Mouse (Mus musculus): ENCODE measurements around the gene Snd1. TPM values are rescaled to one million over a fixed set of nuclear protein-coding genes. Genes with fewer than 3 reads are reported as not detected.
A peak's percentile ranks its signal among the peaks of the same experiment; 100 is the strongest.

The Snd1 gene
- polyA plus RNA-seq, 1 experiment from 2014 or later, result 110 TPM

- DNase-seq (ENCODE audit: extremely low spot score, low spot score), result no peak
- H3K4me3 ChIP-seq, result no peak overlapping the region
- no peak overlapping the region for H3K27ac ChIP-seq
- no peaks in the 10 kb centered on the region for H3K4me1 ChIP-seq
- H3K9me3 ChIP-seq, result no peaks in the 10 kb centered on the region
- no peaks in the 10 kb centered on the region for H3K27me3 ChIP-seq (ENCODE audit: poor library complexity, severe bottlenecking)
- 72% methylated on average over 4 of the region's 4 CpGs for WGBS
- no peaks in the 10 kb centered on the region for H3K36me3 ChIP-seq (replicated peaks)
Measured at GRCm38 (mm10) chr6:28470017-28470602, 4.8 kb upstream of the Snd1 start.

DNA sequence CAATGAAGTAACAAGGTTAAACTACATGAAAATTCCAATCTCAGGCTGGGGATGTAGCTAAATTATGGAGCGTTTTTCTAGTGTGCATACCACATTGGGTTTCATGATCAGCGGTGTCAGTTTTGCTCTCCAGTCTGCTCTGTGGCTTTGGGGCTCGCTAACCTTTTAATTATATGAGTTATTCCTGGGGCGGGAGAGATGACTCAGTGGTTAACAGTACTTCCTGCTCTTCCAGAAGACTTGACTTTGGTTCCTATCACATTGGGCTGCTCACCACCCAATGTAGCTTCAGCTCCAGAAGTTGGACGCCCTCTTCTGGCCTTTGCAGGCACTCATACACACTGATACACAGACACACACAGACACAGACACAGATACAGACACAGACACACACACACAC, 4.3 kb upstream of the Snd1 start:
- no peak for DNase-seq (ENCODE audit: extremely low spot score, low spot score)
- no peaks in the 10 kb centered on the region for H3K27me3 ChIP-seq (ENCODE audit: poor library complexity, severe bottlenecking)

DNA sequence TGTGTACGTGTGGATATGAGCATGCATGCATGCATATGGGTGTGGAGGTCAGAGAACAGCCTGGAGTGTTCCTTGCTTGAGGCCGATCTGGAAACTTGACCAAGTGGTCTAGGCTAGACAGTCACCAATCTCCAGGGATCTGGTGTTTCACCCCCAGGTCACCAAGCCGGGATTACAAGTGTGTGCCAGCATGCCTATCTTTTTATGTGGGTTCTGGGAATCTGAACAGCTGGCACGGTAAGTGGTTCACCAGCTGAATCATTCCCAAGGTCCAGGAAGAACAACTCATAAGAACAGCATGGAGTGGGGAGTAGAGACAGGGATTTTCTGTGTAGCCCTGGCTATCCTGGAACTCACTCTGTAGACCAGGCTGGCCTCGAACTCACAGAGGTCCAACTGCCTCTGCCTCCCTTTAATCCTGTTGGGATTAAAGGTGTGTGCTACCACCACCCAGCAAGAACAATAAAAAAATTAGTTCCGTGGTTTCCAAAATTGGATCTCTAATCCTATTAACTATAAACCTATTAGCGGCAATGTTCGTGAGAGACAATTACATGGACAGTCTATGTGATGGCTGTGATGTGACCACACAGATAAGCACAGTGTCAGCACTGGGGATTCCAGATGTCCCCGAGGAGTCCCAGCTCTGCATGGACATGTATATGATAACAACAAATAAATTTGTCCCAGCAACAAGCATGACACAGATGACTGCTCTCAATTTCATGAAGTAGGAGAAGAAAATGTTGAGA, 3.5 kb upstream of the Snd1 start:
- H3K4me1 ChIP-seq, result no peaks in the 10 kb centered on the region
- H3K27me3 ChIP-seq (ENCODE audit: poor library complexity, severe bottlenecking), result no peaks in the 10 kb centered on the region
- WGBS, result 89% methylated on average over 9 of the region's 9 CpGs
- H3K4me3 ChIP-seq, result no peak overlapping the region
- no peak overlapping the region for H3K27ac ChIP-seq
- H3K36me3 ChIP-seq (replicated peaks), result no peaks in the 10 kb centered on the region
- no peaks in the 10 kb centered on the region for H3K9me3 ChIP-seq
- DNase-seq (ENCODE audit: extremely low spot score, low spot score), result no peak

More for the DNA sequence above, 4.3 kb upstream of the Snd1 start:
- H3K36me3 ChIP-seq (replicated peaks), result no peaks in the 10 kb centered on the region
- H3K4me1 ChIP-seq, result no peaks in the 10 kb centered on the region
- no peak overlapping the region for H3K4me3 ChIP-seq
- H3K27ac ChIP-seq, result no peak overlapping the region
- 81% methylated on average over 5 of the region's 5 CpGs for WGBS
- no peaks in the 10 kb centered on the region for H3K9me3 ChIP-seq

DNA sequence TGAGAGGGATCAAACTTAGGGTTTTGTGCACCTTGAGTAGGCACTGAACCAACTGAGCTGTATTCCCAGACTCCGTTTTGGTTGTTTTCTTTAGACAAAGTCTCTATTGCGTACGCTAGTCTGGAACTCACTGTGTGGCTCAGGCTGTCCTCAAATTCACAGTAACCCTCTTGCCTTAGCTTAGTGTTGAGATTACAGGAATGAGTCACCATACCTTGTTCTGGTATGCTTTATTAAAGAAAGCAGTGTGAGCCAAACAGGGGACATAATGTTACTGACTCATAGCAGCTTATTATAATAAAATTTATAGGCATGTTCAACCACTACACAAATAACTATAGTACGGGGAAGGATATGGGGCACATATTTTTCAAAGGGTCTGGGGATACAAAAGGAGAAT, 728 bp upstream of the Snd1 start:
- no peaks in the 10 kb centered on the region for H3K9me3 ChIP-seq
- H3K27ac ChIP-seq, result no peak overlapping the region
- H3K4me3 ChIP-seq, result no peak overlapping the region
- DNase-seq (ENCODE audit: extremely low spot score, low spot score), result no peak
- 88% methylated on average over 4 of the region's 4 CpGs for WGBS
- no peaks in the 10 kb centered on the region for H3K27me3 ChIP-seq (ENCODE audit: poor library complexity, severe bottlenecking)
- H3K36me3 ChIP-seq (replicated peaks), result no peaks in the 10 kb centered on the region
- H3K4me1 ChIP-seq, result peaks cover 6% of the 10 kb centered on the region

DNA sequence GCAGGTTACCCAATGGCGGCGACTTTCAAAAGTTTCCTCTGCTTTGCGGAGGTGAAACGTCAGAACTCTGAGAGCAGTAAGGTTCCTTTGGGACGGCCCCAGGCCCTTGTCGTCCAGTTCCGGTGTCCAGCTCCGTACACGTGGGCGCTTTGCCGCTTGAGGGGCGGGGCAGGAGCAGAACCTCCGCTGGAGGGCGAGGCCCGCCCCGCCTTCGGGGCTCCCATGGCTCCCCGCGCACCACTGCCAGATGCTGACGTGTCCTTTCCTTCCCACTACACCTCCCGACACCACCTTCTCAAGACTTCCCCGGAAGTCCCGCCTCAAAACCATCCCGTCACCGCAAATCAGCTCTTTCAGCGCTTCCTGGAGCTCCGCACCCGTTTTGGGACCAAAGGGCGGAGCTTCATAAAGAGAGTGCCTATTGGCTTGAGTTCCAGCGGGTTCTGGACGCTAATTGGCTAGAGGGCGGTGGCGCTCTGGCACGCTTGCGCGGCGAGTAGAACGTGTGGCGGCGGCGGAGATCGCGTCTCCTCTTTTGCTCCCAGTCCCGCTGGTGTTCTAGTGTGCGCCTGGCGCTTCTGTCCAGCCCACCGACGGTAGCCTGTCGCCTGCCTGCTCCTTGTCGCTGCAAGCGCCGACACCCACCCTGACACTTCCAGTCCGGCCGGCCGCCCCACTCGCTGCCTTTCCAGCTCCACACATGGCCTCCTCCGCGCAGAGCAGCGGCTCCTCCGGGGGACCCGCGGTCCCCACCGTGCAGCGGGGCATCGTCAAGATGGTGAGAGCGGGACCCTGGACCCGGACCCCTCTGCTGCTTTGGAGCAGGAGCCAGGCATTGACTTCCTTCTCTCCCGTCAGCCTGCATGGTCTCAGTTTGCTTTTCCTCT, 5.2 kb downstream of the Snd1 start:
- H3K4me1 ChIP-seq, result peaks cover 37% of the 10 kb centered on the region
- peak; percentile 99 for DNase-seq (ENCODE audit: extremely low spot score, low spot score)
- no peaks in the 10 kb centered on the region for H3K27me3 ChIP-seq (ENCODE audit: poor library complexity, severe bottlenecking)
- peaks cover 17% of the 10 kb centered on the region for H3K36me3 ChIP-seq (replicated peaks)
- no peaks in the 10 kb centered on the region for H3K9me3 ChIP-seq
- peak overlapping the region; percentile 88 for H3K27ac ChIP-seq
- under 1% methylated on average over 68 of the region's 68 CpGs for WGBS
- H3K4me3 ChIP-seq, result peak overlapping the region; percentile 95

- 7% methylated on average over 21 of the region's 21 CpGs for WGBS
- no peaks in the 10 kb centered on the region for H3K9me3 ChIP-seq
- no peaks in the 10 kb centered on the region for H3K27me3 ChIP-seq (ENCODE audit: poor library complexity, severe bottlenecking)
- H3K4me3 ChIP-seq, result peak overlapping the region; percentile 95
- no peak for DNase-seq (ENCODE audit: extremely low spot score, low spot score)
- peak overlapping the region; percentile 88 for H3K27ac ChIP-seq
- H3K4me1 ChIP-seq, result peaks cover 37% of the 10 kb centered on the region
- peaks cover 24% of the 10 kb centered on the region for H3K36me3 ChIP-seq (replicated peaks)
Measured at GRCm38 (mm10) chr6:28480752-28481492, 6.0 kb downstream of the Snd1 start.

- WGBS, result 94% methylated on average over 4 of the region's 4 CpGs
- Histone ChIP-seq H3K4me3 (no peak overlapping the region), H3K4me1 (peaks cover 37% of the 10 kb centered on the region), H3K36me3 (replicated peaks) (peaks cover 35% of the 10 kb centered on the region), H3K9me3 (no peaks in the 10 kb centered on the region), H3K27me3 (ENCODE audit: poor library complexity, severe bottlenecking) (no peaks in the 10 kb centered on the region), H3K27ac (no peak overlapping the region)
- DNase-seq (ENCODE audit: extremely low spot score, low spot score), result no peak
Measured at GRCm38 (mm10) chr6:28482711-28483315, 7.9 kb downstream of the Snd1 start.

DNA sequence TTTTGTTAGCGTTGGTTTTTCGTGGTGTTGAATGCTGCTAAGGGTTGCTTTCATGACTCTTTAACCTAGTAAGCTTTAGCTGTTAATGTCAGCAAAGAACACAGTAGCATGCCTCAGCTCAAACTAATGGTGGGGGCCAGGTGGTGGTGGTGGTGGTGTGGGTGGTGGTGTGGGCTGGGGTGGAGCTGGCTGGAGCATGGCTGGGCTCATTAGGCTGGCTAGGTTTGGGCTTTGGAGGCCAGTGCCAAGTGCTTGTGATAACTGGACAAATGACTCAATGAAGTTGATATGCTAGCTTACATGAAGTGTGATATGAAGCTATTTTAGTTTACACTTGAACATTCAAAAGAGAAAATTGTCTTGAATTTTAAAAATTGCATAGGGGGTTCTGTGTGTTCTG, 11.1 kb downstream of the Snd1 start:
- Histone ChIP-seq H3K27me3 (ENCODE audit: poor library complexity, severe bottlenecking) (no peaks in the 10 kb centered on the region), H3K4me1 (peaks cover 26% of the 10 kb centered on the region), H3K9me3 (no peaks in the 10 kb centered on the region), H3K27ac (no peak overlapping the region), H3K4me3 (no peak overlapping the region), H3K36me3 (replicated peaks) (peaks cover 65% of the 10 kb centered on the region)
- 99% methylated on average over 2 of the region's 2 CpGs for WGBS
- no peak for DNase-seq (ENCODE audit: extremely low spot score, low spot score)

DNA sequence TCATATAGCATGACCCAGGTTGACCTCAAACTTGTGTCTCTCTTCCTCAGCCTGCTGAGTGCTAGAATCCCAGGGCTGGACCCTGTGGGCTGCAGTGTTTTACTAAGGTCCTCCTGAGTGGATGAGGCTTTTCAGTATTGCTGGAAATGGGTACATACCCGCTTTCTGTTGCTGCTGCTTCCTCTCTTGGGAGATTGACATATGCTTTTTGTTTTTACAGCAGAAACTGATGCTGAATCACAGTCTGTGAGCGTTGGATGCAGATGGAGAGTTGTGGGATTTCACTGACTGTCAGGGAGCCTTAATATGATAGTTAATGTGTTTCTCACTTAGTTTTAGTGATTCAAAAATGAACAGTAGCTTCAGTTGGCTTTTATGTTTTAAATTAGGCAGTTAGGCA, 11.5 kb downstream of the Snd1 start:
- DNase-seq (ENCODE audit: extremely low spot score, low spot score), result no peak
- Histone ChIP-seq H3K27me3 (ENCODE audit: poor library complexity, severe bottlenecking) (no peaks in the 10 kb centered on the region), H3K4me1 (peaks cover 21% of the 10 kb centered on the region), H3K36me3 (replicated peaks) (peaks cover 70% of the 10 kb centered on the region), H3K4me3 (no peak overlapping the region), H3K9me3 (no peaks in the 10 kb centered on the region), H3K27ac (no peak overlapping the region)
- WGBS, result 84% methylated on average over 2 of the region's 2 CpGs

DNA sequence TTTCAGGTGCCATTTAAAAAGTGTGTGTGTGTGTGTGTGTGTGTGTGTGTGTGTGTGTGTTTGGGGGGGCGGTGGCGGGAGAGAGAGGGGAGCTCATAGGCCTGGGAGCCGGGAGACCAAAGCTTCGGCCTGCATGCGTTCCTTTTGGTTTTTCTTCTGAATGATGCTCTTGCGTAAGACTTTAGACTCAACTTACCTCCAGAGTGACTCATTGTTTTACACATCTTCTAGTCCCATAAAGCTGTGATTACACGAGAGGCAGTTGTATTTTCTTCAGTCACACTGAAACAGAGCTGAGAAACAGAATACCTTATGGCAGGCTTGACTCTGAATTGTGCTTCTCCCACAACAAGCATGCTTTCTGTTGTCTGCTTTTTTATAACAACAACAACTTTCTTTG, 12.0 kb downstream of the Snd1 start:
- Histone ChIP-seq H3K4me3 (no peak overlapping the region), H3K4me1 (peaks cover 17% of the 10 kb centered on the region), H3K9me3 (no peaks in the 10 kb centered on the region), H3K27me3 (ENCODE audit: poor library complexity, severe bottlenecking) (no peaks in the 10 kb centered on the region), H3K27ac (no peak overlapping the region), H3K36me3 (replicated peaks) (peaks cover 70% of the 10 kb centered on the region)
- DNase-seq (ENCODE audit: extremely low spot score, low spot score), result no peak
- WGBS, result 90% methylated on average over 7 of the region's 7 CpGs

DNA sequence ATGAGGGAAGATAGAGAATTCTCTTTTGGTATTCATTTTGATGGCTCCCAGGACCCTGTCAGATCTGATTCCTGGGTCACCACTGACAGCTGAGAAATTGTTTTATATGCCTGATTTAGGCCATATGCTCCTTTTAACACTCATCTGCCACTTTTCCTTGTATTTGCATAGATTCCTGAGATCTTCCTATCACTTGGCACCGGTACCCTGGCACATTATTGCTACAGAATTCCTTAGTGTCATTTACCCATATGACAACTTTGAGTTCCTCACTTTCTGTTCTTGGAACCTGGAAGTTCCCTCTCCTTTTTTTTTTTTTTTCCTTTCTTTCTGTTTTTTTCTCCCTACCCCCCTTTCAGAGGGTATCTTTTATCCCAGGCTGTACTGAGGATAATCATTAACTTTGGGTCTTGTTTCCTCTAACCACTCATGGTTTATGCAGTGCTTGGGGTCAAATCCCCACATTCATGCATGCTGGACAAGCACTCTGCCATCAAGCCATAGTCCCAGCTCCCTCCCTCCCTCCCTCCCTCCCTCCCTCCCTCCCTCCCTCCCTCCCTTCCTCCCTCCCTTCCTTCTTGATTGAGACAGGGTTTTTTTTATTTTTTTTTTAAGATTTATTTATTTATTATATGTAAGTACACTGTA, 13.4 kb downstream of the Snd1 start:
- H3K4me1 ChIP-seq, result peaks cover 2% of the 10 kb centered on the region; the same call in 1 of the 2 replicates
- no peak for DNase-seq (ENCODE audit: extremely low spot score, low spot score)

GRCm38 (mm10) chr6:28490612-28491011, 15.7 kb downstream of the Snd1 start:
- Histone ChIP-seq H3K9me3 (no peaks in the 10 kb centered on the region), H3K4me1 (no peaks in the 10 kb centered on the region), H3K36me3 (replicated peaks) (peaks cover 78% of the 10 kb centered on the region), H3K27me3 (ENCODE audit: poor library complexity, severe bottlenecking) (no peaks in the 10 kb centered on the region), H3K27ac (no peak overlapping the region), H3K4me3 (no peak overlapping the region)
- 93% methylated on average over 5 of the region's 5 CpGs for whole genome bisulfite sequencing
- no peak for DNase-seq (ENCODE audit: extremely low spot score, low spot score)

More for the DNA sequence above, 13.4 kb downstream of the Snd1 start:
- H3K9me3 ChIP-seq, result no peaks in the 10 kb centered on the region
- 94% methylated on average over 1 of the region's 1 CpGs for WGBS
- H3K36me3 ChIP-seq (replicated peaks), result peaks cover 80% of the 10 kb centered on the region
- H3K27me3 ChIP-seq (ENCODE audit: poor library complexity, severe bottlenecking), result no peaks in the 10 kb centered on the region
- no peak overlapping the region for H3K27ac ChIP-seq
- no peak overlapping the region for H3K4me3 ChIP-seq
